Mouse (Mus musculus): ENCODE measurements around the gene Efcab12.
"Not testable (repeated sequence)": the region's sequence is repeated elsewhere in the genome, so short reads cannot be mapped to it uniquely, and the experiment has no call there.

Efcab12 gene

GRCm38 (mm10) chr6:115838161-115838597, at the start of gene Efcab12:
TSS of gene Efcab12 (minus strand) at chr6:115838412.
- peak; percentile 97 for ATAC-seq (ENCODE audit: low TSS enrichment)

GRCm38 (mm10) chr6:115886894-115887293, 48.7 kb upstream of the Efcab12 start:
- no peak for ATAC-seq (ENCODE audit: low TSS enrichment)

GRCm38 (mm10) chr6:115884018-115884417, 45.8 kb upstream of the Efcab12 start:
- ATAC-seq (ENCODE audit: low TSS enrichment), result no peak

GRCm38 (mm10) chr6:115880751-115881150, 42.5 kb upstream of the Efcab12 start:
- no peak for ATAC-seq (ENCODE audit: low TSS enrichment)

GRCm38 (mm10) chr6:115879736-115880135, 41.5 kb upstream of the Efcab12 start:
- no peak for ATAC-seq (ENCODE audit: low TSS enrichment)

- no peak for ATAC-seq (ENCODE audit: low TSS enrichment)
Observed at GRCm38 (mm10) chr6:115878694-115879093, 40.5 kb upstream of the Efcab12 start.

- ATAC-seq (ENCODE audit: low TSS enrichment), result no peak
Observed at GRCm38 (mm10) chr6:115877239-115877638, 39.0 kb upstream of the Efcab12 start.

GRCm38 (mm10) chr6:115871318-115871717, 33.1 kb upstream of the Efcab12 start:
- ATAC-seq (ENCODE audit: low TSS enrichment), result not testable (repeated sequence)

- not testable (repeated sequence) for ATAC-seq (ENCODE audit: low TSS enrichment)
Observed at GRCm38 (mm10) chr6:115867157-115867556, 28.9 kb upstream of the Efcab12 start.

- ATAC-seq (ENCODE audit: low TSS enrichment), result no peak
Observed at GRCm38 (mm10) chr6:115865246-115865645, 27.0 kb upstream of the Efcab12 start.

- ATAC-seq (ENCODE audit: low TSS enrichment), result peak; percentile 86
Observed at GRCm38 (mm10) chr6:115863340-115863841, 25.2 kb upstream of the Efcab12 start.

- ATAC-seq (ENCODE audit: low TSS enrichment), result no peak
Observed at GRCm38 (mm10) chr6:115860027-115860556, 21.9 kb upstream of the Efcab12 start.

- no peak for ATAC-seq (ENCODE audit: low TSS enrichment)
Observed at GRCm38 (mm10) chr6:115859258-115859657, 21.0 kb upstream of the Efcab12 start.

GRCm38 (mm10) chr6:115856361-115856745, 18.1 kb upstream of the Efcab12 start:
- ATAC-seq (ENCODE audit: low TSS enrichment), result no peak

- ATAC-seq (ENCODE audit: low TSS enrichment), result no peak
Observed at GRCm38 (mm10) chr6:115855733-115856360, 17.6 kb upstream of the Efcab12 start.

- ATAC-seq (ENCODE audit: low TSS enrichment), result no peak
Observed at GRCm38 (mm10) chr6:115854432-115854831, 16.2 kb upstream of the Efcab12 start.

- ATAC-seq (ENCODE audit: low TSS enrichment), result no peak
Observed at GRCm38 (mm10) chr6:115853985-115854384, 15.8 kb upstream of the Efcab12 start.

GRCm38 (mm10) chr6:115853091-115853813, 15.0 kb upstream of the Efcab12 start, which contains the start of the genes Mbd4 and Ift122:
TSS of gene Mbd4 (minus strand) at chr6:115853371.
TSS of gene Ift122 (plus strand) at chr6:115853470.
- ATAC-seq (ENCODE audit: low TSS enrichment), result peak; percentile 97

GRCm38 (mm10) chr6:115852446-115853090, 14.4 kb upstream of the Efcab12 start:
- ATAC-seq (ENCODE audit: low TSS enrichment), result peak; percentile 3; the same call in 1 of the 2 replicates

GRCm38 (mm10) chr6:115848598-115849304, 10.5 kb upstream of the Efcab12 start:
- no peak for ATAC-seq (ENCODE audit: low TSS enrichment)

- ATAC-seq (ENCODE audit: low TSS enrichment), result peak; percentile 59
Observed at GRCm38 (mm10) chr6:115846640-115847411, 8.6 kb upstream of the Efcab12 start.

All from frontal cortex, adult (tissue).